Mouse (Mus musculus) inflammation-experienced regulatory T-cells, adult 6 months (primary cell): Measurements from ENCODE around the gene Spata13. TPM values are rescaled to one million over a fixed set of nuclear protein-coding genes. Genes with fewer than 3 reads are reported as not detected.
A peak's percentile ranks its signal among the peaks of the same experiment; 100 is the strongest.

Source experiments
- ATAC-seq: one replicate; pipeline ENCODE4 v1.8.0; 2017
- polyA plus RNA-seq, 3 experiments: library from polyadenylated mRNA; unstranded; fragments of 100-300 nt; shearing (Covaris generic); gene quantifications; one replicate each; pipeline ENCODE4 v1.2.1; 2017

Spata13 gene
- polyA plus RNA-seq, 3 experiments from 2014 or later: 87.6 to 120 (median 95.0) TPM

GRCm38 (mm10) chr14:60752892-60753800, 119.3 kb downstream of the Spata13 start:
- ATAC-seq: no peak

- no peak for ATAC-seq
Observed at GRCm38 (mm10) chr14:60753801-60754126, 120.0 kb downstream of the Spata13 start.

- no peak for ATAC-seq
Observed at GRCm38 (mm10) chr14:60754656-60755055, 120.9 kb downstream of the Spata13 start.

- ATAC-seq: no peak
Observed at GRCm38 (mm10) chr14:60756271-60756670, 122.5 kb downstream of the Spata13 start.

- no peak for ATAC-seq
Observed at GRCm38 (mm10) chr14:60757265-60757664, 123.5 kb downstream of the Spata13 start.

GRCm38 (mm10) chr14:60757722-60758121, 123.9 kb downstream of the Spata13 start:
- no peak for ATAC-seq

GRCm38 (mm10) chr14:60759097-60759496, 125.3 kb downstream of the Spata13 start:
- ATAC-seq: no peak

GRCm38 (mm10) chr14:60761801-60762200, 128.0 kb downstream of the Spata13 start:
- ATAC-seq: no peak

GRCm38 (mm10) chr14:60762754-60763153, 129.0 kb downstream of the Spata13 start:
- no peak for ATAC-seq

- no peak for ATAC-seq
Observed at GRCm38 (mm10) chr14:60763746-60764145, 129.9 kb downstream of the Spata13 start.

GRCm38 (mm10) chr14:60764526-60764925, 130.7 kb downstream of the Spata13 start:
- no peak for ATAC-seq

- ATAC-seq: no peak
Observed at GRCm38 (mm10) chr14:60765025-60765424, 131.2 kb downstream of the Spata13 start.

GRCm38 (mm10) chr14:60767884-60768283, 134.1 kb downstream of the Spata13 start, which contains the start of gene C1qtnf9:
C1qtnf9 (plus strand) TSS chr14:60768134.
- ATAC-seq: no peak

- ATAC-seq: no peak
Observed at GRCm38 (mm10) chr14:60769340-60769739, 135.5 kb downstream of the Spata13 start.

GRCm38 (mm10) chr14:60770594-60770993, 136.8 kb downstream of the Spata13 start:
- no peak for ATAC-seq

- peak; percentile 83 for ATAC-seq
Observed at GRCm38 (mm10) chr14:60771057-60771456, 137.3 kb downstream of the Spata13 start.

GRCm38 (mm10) chr14:60773476-60773875, 139.7 kb downstream of the Spata13 start:
- no peak for ATAC-seq

GRCm38 (mm10) chr14:60776521-60776920, 142.7 kb downstream of the Spata13 start:
- no peak for ATAC-seq

- ATAC-seq: no peak
Observed at GRCm38 (mm10) chr14:60777485-60777919, 143.7 kb downstream of the Spata13 start.

GRCm38 (mm10) chr14:60779198-60779597, 145.4 kb downstream of the Spata13 start:
- ATAC-seq: no peak

GRCm38 (mm10) chr14:60782121-60782656, 148.4 kb downstream of the Spata13 start:
- no peak for ATAC-seq

GRCm38 (mm10) chr14:60783196-60783595, 149.4 kb downstream of the Spata13 start:
- ATAC-seq: no peak

GRCm38 (mm10) chr14:60784427-60785315, 150.9 kb downstream of the Spata13 start, which contains the start of gene Mipep:
Mipep (plus strand) TSS chr14:60784573.
- peak; percentile 93 for ATAC-seq
